Mouse (Mus musculus) heart, postnatal 0 days (tissue): Measurements from ENCODE around the gene Rbfox3.

Experiments used
- CTCF ChIP-seq: IDR thresholded peaks from 2 replicates; pipeline ENCODE4 v1.5.1; 2016; ENCODE audit warnings: antibody characterized with exemption, control low read depth, low read depth
- EP300 ChIP-seq: IDR thresholded peaks from 2 replicates; pipeline ENCODE4 v1.6.1; 2016; ENCODE audit warnings: antibody characterized with exemption, low read depth

GRCm38 (mm10) chr11:118892876-118893275 is 18.5 kb downstream of the Rbfox3 start:
- no peak for TF ChIP-seq CTCF
- no peak for TF ChIP-seq EP300
